ENCODE assay signal across 8 mouse cellular contexts in the genomic region with DNA sequence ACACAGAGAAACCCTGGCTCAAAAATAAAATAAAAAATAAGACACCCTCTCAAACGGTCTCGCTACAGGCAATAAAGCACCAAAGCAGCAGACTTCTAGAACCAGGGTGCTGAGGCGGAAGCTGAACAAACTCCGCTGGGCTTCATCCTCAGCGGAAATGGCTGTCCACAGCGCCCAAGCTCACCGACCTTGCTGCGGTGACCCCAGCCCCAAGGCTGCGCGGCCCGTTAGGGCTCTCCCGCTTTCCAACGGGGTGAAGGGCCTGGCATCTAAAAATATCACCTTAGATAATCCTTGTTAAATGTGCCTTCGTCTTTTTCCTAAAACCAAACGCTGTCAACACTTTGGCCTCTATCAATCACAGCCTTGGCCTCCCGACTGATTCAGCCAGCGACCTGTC. TPM values are rescaled to one million over a fixed set of nuclear protein-coding genes. Genes with fewer than 3 reads are reported as not detected.
DNase-seq lines count a peak whose midpoint lies in the region; ATAC-seq lines count a peak whose summit lies in the region.

No protein-coding gene starts in this region.

- H3K36me3 ChIP-seq in forebrain, embryonic 15.5 days, result peaks cover 8% of the 10 kb centered on the region

- peaks cover 37% of the 10 kb centered on the region for H3K4me1 ChIP-seq in forebrain, embryonic 15.5 days

- peak overlapping the region; percentile 84 for H3K27ac ChIP-seq in forebrain, embryonic 15.5 days (replicated peaks)

- H3K27me3 ChIP-seq in forebrain, embryonic 15.5 days, result no peaks in the 10 kb centered on the region

- no peaks in the 10 kb centered on the region for H3K9me3 ChIP-seq in forebrain, embryonic 15.5 days

- H3K4me3 ChIP-seq in forebrain, embryonic 15.5 days, result peak overlapping the region; percentile 84

- WGBS in forebrain, embryonic 15.5 days, result 4% methylated on average over 17 of the region's 17 CpGs

- ATAC-seq in forebrain, embryonic 15.5 days (replicated peaks), result peak; percentile 42
- ATAC-seq in megakaryocyte-erythroid progenitor cell, adult 5-6 weeks (replicated peaks; ENCODE audit: low FRiP score, low TSS enrichment, poor library complexity, severe bottlenecking), result peak; percentile 15; the same call in 1 of the 2 replicates
- no peak for ATAC-seq in erythroid progenitor cell, adult 5-6 weeks (replicated peaks; ENCODE audit: low FRiP score, poor library complexity, severe bottlenecking)

- peak; percentile 50 for DNase-seq in embryo, embryonic 11 days
- DNase-seq in embryo, embryonic 10.5 days (ENCODE audit: low spot score), result no peak
- peak; percentile 15 for DNase-seq in right cerebral cortex, adult 18-20 months
- DNase-seq in right cerebral cortex, adult 2 months (ENCODE audit: low spot score in 2 of 2), result no peak
- peak; percentile 11 to 51 for DNase-seq in kidney, postnatal 36 days

- H3K9ac ChIP-seq in forebrain, embryonic 15.5 days (replicated peaks), result peak overlapping the region; percentile 84

- peak overlapping the region; percentile 76 for H3K4me2 ChIP-seq in forebrain, embryonic 15.5 days (replicated peaks)

RNA-seq across cellular contexts. Expression of a gene that starts 0.6 kb away (rescaled TPM):
- polyA plus RNA-seq in forebrain, embryonic 15.5 days (2015; fragmentation: Nextera tagmentation; extraction: Ambion mirVana), result 18.2 and 18.8 TPM in 2 replicates
- total RNA-seq in megakaryocyte-erythroid progenitor cell, adult 5-6 weeks (2014; fragmentation: Nextera tagmentation), result 21.1 and 28.6 TPM in 2 replicates
- total RNA-seq in megakaryocyte-erythroid progenitor cell, adult 5-6 weeks (2017), result 10.4 and 11.0 TPM in 2 replicates
- 9.6 and 12.3 TPM in 2 replicates for total RNA-seq in erythroid progenitor cell, adult 5-6 weeks (2015; ENCODE audit: low replicate concordance)
- 2.7 and 5.3 TPM in 2 replicates for total RNA-seq in erythroid progenitor cell, adult 5-6 weeks (2017; ENCODE audit: low replicate concordance)

RNA-seq across cellular contexts. Expression of a gene that starts 25.2 kb away (rescaled TPM):
- not detected in 2 replicates for polyA plus RNA-seq in forebrain, embryonic 15.5 days (2015; fragmentation: Nextera tagmentation; extraction: Ambion mirVana)
- total RNA-seq in megakaryocyte-erythroid progenitor cell, adult 5-6 weeks (2014; fragmentation: Nextera tagmentation), result not detected in 2 replicates
- total RNA-seq in megakaryocyte-erythroid progenitor cell, adult 5-6 weeks (2017), result not detected in 2 replicates
- not detected in 2 replicates for total RNA-seq in erythroid progenitor cell, adult 5-6 weeks (2015; ENCODE audit: low replicate concordance)
- total RNA-seq in erythroid progenitor cell, adult 5-6 weeks (2017; ENCODE audit: low replicate concordance), result not detected in 2 replicates

RNA-seq across cellular contexts. Expression of a gene that starts 36.7 kb away (rescaled TPM):
- polyA plus RNA-seq in forebrain, embryonic 15.5 days (2015; fragmentation: Nextera tagmentation; extraction: Ambion mirVana), result not detected in 2 replicates
- total RNA-seq in megakaryocyte-erythroid progenitor cell, adult 5-6 weeks (2014; fragmentation: Nextera tagmentation), result not detected in 2 replicates
- not detected in 2 replicates for total RNA-seq in megakaryocyte-erythroid progenitor cell, adult 5-6 weeks (2017)
- total RNA-seq in erythroid progenitor cell, adult 5-6 weeks (2015; ENCODE audit: low replicate concordance), result not detected in 2 replicates
- not detected in 2 replicates for total RNA-seq in erythroid progenitor cell, adult 5-6 weeks (2017; ENCODE audit: low replicate concordance)

RNA-seq across cellular contexts. Expression of a gene that starts 50.7 kb away (rescaled TPM):
- polyA plus RNA-seq in forebrain, embryonic 15.5 days (2015; fragmentation: Nextera tagmentation; extraction: Ambion mirVana), result not detected in 2 replicates
- total RNA-seq in megakaryocyte-erythroid progenitor cell, adult 5-6 weeks (2014; fragmentation: Nextera tagmentation), result not detected in 2 replicates
- not detected in 2 replicates for total RNA-seq in megakaryocyte-erythroid progenitor cell, adult 5-6 weeks (2017)
- total RNA-seq in erythroid progenitor cell, adult 5-6 weeks (2015; ENCODE audit: low replicate concordance), result not detected in 2 replicates
- total RNA-seq in erythroid progenitor cell, adult 5-6 weeks (2017; ENCODE audit: low replicate concordance), result not detected in 2 replicates

RNA-seq across cellular contexts. Expression of a gene that starts 54.1 kb away (rescaled TPM):
- polyA plus RNA-seq in forebrain, embryonic 15.5 days (2015; fragmentation: Nextera tagmentation; extraction: Ambion mirVana), result 4.3 and 4.9 TPM in 2 replicates
- 39.5 and 39.9 TPM in 2 replicates for total RNA-seq in megakaryocyte-erythroid progenitor cell, adult 5-6 weeks (2014; fragmentation: Nextera tagmentation)
- total RNA-seq in megakaryocyte-erythroid progenitor cell, adult 5-6 weeks (2017), result 28.8 and 29.0 TPM in 2 replicates
- 23.5 and 34.6 TPM in 2 replicates for total RNA-seq in erythroid progenitor cell, adult 5-6 weeks (2015; ENCODE audit: low replicate concordance)
- total RNA-seq in erythroid progenitor cell, adult 5-6 weeks (2017; ENCODE audit: low replicate concordance), result 32.1 and 32.3 TPM in 2 replicates

Comparison
In these comparisons a context has a peak if more than half of its experiments do, and no peak if none do; other contexts are left out.
1. DNase-seq: peak in embryo, embryonic 11 days (single experiment), right cerebral cortex, adult 18-20 months (single experiment) and kidney, postnatal 36 days (2 of 2); none in embryo, embryonic 10.5 days (single experiment) and right cerebral cortex, adult 2 months (0 of 2).